Mouse (Mus musculus): Measurements from ENCODE around the gene Trim37. TPM values are rescaled to one million over a fixed set of nuclear protein-coding genes. Genes with fewer than 3 reads are reported as not detected.

The Trim37 gene
- total and polyA plus RNA-seq, 3 experiments, result 36.2 to 60.6 (median 41.9) TPM

DNA sequence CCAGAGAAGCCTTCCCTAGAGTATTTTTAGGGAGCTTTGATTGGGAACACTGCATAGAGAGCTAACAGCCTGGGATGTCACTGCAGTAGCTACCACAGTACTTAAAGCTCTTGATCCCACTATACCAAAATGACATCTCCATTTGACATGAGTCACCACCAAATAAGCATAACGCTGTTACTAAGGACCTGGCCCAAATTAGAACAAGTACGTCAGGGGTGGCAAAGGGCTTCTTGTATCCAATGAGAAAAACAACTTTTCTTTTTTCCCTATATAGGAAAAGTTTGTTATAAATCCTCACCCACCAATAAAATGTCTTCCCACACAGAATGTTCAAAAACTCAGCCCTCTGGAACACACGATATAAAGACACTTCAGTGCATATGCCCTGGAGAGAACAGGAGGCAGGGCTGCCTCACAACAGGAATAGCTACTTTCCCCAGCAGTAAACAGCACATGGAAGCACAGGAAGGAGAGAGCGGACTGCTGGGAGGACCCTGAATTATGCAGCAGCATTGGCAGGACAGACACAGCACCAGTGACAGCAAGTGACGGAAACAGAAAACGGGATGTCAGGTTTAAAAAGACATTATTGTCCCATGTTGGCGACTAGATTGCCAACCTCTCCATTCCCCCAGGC is 112.1 kb downstream of the Trim37 start:
- no peak for DNase-seq (ENCODE audit: extremely low read depth)
- H3K79me2 ChIP-seq (replicated peaks; ENCODE audit: control insufficient read depth, extremely low read depth, insufficient read depth, poor library complexity, severe bottlenecking), result no peaks in the 10 kb centered on the region
- no peaks in the 10 kb centered on the region for H3K27me3 ChIP-seq (replicated peaks)
- no peak overlapping the region for H3K27ac ChIP-seq (ENCODE audit: insufficient read depth, low read depth)
- TF ChIP-seq EP300 (IDR thresholded peaks at IDR 0.05; ENCODE audit: low read length), result no peak
- no peak for TF ChIP-seq ZMIZ1 (IDR thresholded peaks at IDR 0.05; ENCODE audit: low read depth, low read length)
- no peak for TF ChIP-seq CHD1 (IDR thresholded peaks at IDR 0.05; ENCODE audit: low read depth, low read length)
- no peak for TF ChIP-seq MYC (IDR thresholded peaks at IDR 0.05; ENCODE audit: low read depth, low read length)
- TF ChIP-seq HCFC1 (IDR thresholded peaks at IDR 0.05; ENCODE audit: low read depth, low read length), result no peak
- no peak for TF ChIP-seq JUN (IDR thresholded peaks at IDR 0.05; ENCODE audit: insufficient read depth, low read depth, low read length)
- H3K4me3 ChIP-seq (replicated peaks in 1 of 3; ENCODE audit: low read depth in 2 of 3, low read length in 2 of 3, poor library complexity in 1 of 3), result no peak overlapping the region
- in situ Hi-C loops (cut with MboI; ENCODE audit: low pct_ligation_motif_present, low pct_unique_long_range_greater_than_20kb, low sequenced_read_pairs), result no loop called here
- H3K9me3 ChIP-seq (replicated peaks; ENCODE audit: low read length), result no peaks in the 10 kb centered on the region
- H3K9ac ChIP-seq (ENCODE audit: insufficient read depth, low read depth), result no peak overlapping the region
- peaks cover 11 to 41% of the 10 kb centered on the region in 2 experiments for H3K36me3 ChIP-seq (replicated peaks in 1 of 2; ENCODE audit: control insufficient read depth in 1 of 2, insufficient read depth in 1 of 2, low read length in 1 of 2)
- dilution Hi-C loops (cut with MboI; ENCODE audit: extremely low pct_ligation_motif_present, extremely low pct_unique_long_range_greater_than_20kb, low sequenced_read_pairs), result no loop called here
- no peak overlapping the region for H3K4me2 ChIP-seq (ENCODE audit: insufficient read depth, low read depth, poor library complexity, severe bottlenecking)
- H3K4me1 ChIP-seq (ENCODE audit: control insufficient read depth in 1 of 2, insufficient read depth in 2 of 2), result peaks cover 17 to 62% of the 10 kb centered on the region in 2 experiments

DNA sequence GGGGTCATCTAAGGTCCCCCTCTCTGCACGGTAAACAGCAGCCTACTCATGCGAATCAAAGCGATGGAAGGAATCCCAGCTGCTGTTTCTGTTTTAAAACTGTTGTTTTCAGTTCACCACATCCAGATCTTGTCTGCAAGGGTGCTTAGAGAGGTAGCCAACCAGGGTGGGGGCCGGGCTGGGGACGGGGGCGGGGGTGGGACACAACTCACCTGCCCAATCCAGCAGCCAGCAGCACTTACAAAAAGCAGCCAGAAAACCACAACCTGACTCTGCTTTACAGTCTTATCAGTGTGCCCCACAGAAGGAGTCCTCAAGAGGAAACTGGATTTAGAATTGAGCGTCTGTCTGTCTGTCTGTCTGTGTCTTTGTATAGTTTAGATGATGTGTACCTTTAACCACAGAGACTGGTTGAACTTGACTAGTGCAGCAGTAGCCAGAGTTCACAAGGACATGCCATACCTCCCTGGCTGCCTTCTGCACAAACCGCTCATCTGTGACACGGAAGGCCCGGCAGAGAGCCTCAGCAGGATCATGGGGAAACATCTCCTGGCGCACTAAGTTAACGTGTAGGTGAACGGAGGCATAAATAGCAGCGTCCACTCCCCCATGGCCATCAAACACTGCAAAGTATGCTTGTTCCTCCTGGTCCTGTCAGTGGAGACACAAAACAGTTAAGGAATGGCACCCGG is 113.4 kb downstream of the Trim37 start:
- TF ChIP-seq JUN (IDR thresholded peaks at IDR 0.05; ENCODE audit: insufficient read depth, low read depth, low read length), result no peak
- peak; percentile 10; the same call in 1 of the 2 replicates for TF ChIP-seq EP300 (IDR thresholded peaks at IDR 0.05; ENCODE audit: low read length)
- peaks cover 8 to 41% of the 10 kb centered on the region in 2 experiments for H3K36me3 ChIP-seq (replicated peaks in 1 of 2; ENCODE audit: control insufficient read depth in 1 of 2, insufficient read depth in 1 of 2, low read length in 1 of 2)
- no peaks in the 10 kb centered on the region for H3K9me3 ChIP-seq (replicated peaks; ENCODE audit: low read length)
- H3K4me2 ChIP-seq (ENCODE audit: insufficient read depth, low read depth, poor library complexity, severe bottlenecking), result no peak overlapping the region
- peak; percentile 35 for DNase-seq (ENCODE audit: extremely low read depth)
- H3K4me1 ChIP-seq (ENCODE audit: control insufficient read depth in 1 of 2, insufficient read depth in 2 of 2), result peaks cover 8 to 56% of the 10 kb centered on the region in 2 experiments
- H3K9ac ChIP-seq (ENCODE audit: insufficient read depth, low read depth), result no peak overlapping the region
- in situ Hi-C loops (cut with MboI; ENCODE audit: low pct_ligation_motif_present, low pct_unique_long_range_greater_than_20kb, low sequenced_read_pairs), result no loop called here
- H3K27me3 ChIP-seq (replicated peaks), result no peaks in the 10 kb centered on the region
- dilution Hi-C loops (cut with MboI; ENCODE audit: extremely low pct_ligation_motif_present, extremely low pct_unique_long_range_greater_than_20kb, low sequenced_read_pairs), result no loop called here
- H3K4me3 ChIP-seq (replicated peaks in 1 of 3; ENCODE audit: low read depth in 2 of 3, low read length in 2 of 3, poor library complexity in 1 of 3), result no peak overlapping the region
- H3K27ac ChIP-seq (ENCODE audit: insufficient read depth, low read depth), result no peak overlapping the region
- H3K79me2 ChIP-seq (replicated peaks; ENCODE audit: control insufficient read depth, extremely low read depth, insufficient read depth, poor library complexity, severe bottlenecking), result no peaks in the 10 kb centered on the region

DNA sequence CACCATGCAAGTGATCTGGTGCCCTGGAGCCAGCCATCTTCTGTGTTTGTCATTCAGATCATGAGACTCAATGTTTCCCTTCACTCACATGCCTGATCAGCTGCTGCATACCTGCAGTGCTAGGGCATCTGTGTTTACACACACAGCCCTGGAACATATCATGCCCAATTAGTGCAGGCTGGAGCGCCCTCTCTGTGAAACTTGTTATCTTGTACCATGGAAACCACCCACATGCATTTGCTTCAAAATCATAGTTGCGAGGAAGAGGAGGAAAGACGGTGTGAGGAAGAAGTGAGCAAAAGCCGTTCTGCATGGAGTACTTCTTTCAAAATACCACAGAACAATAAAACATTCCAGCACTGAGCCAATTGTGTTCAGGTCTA is 113.9 kb downstream of the Trim37 start:
- H3K36me3 ChIP-seq (replicated peaks in 1 of 2; ENCODE audit: control insufficient read depth in 1 of 2, insufficient read depth in 1 of 2, low read length in 1 of 2), result peaks cover 8 to 41% of the 10 kb centered on the region in 2 experiments
- H3K27ac ChIP-seq (ENCODE audit: insufficient read depth, low read depth), result no peak overlapping the region
- no peak for TF ChIP-seq UBTF (IDR thresholded peaks at IDR 0.05; ENCODE audit: low read depth, low read length)
- no peak for TF ChIP-seq TBP (conservative IDR thresholded peaks at IDR 0.05; ENCODE audit: low read depth, low read length)
- no peak for TF ChIP-seq TCF12 (IDR thresholded peaks at IDR 0.05; ENCODE audit: low read depth, low read length)
- no peaks in the 10 kb centered on the region for H3K79me2 ChIP-seq (replicated peaks; ENCODE audit: control insufficient read depth, extremely low read depth, insufficient read depth, poor library complexity, severe bottlenecking)
- DNase-seq (ENCODE audit: extremely low read depth), result no peak
- no peaks in the 10 kb centered on the region for H3K9me3 ChIP-seq (replicated peaks; ENCODE audit: low read length)
- dilution Hi-C loops (cut with MboI; ENCODE audit: extremely low pct_ligation_motif_present, extremely low pct_unique_long_range_greater_than_20kb, low sequenced_read_pairs) (no loop called here), in situ Hi-C loops (cut with MboI; ENCODE audit: low pct_ligation_motif_present, low pct_unique_long_range_greater_than_20kb, low sequenced_read_pairs) (no loop called here)
- H3K4me1 ChIP-seq (ENCODE audit: control insufficient read depth in 1 of 2, insufficient read depth in 2 of 2), result peaks cover 5 to 53% of the 10 kb centered on the region in 2 experiments
- no peak overlapping the region for H3K4me2 ChIP-seq (ENCODE audit: insufficient read depth, low read depth, poor library complexity, severe bottlenecking)
- H3K4me3 ChIP-seq (replicated peaks in 1 of 3; ENCODE audit: low read depth in 2 of 3, low read length in 2 of 3, poor library complexity in 1 of 3), result no peak overlapping the region
- H3K27me3 ChIP-seq (replicated peaks), result no peaks in the 10 kb centered on the region
- no peak overlapping the region for H3K9ac ChIP-seq (ENCODE audit: insufficient read depth, low read depth)

Measured in CH12.LX (cell line).